ENCODE assay signal across 8 mouse cellular contexts in genomic region chr11:98776843-98777590, GRCm38 (mm10). TPM values are rescaled to one million over a fixed set of nuclear protein-coding genes. Genes with fewer than 3 reads are reported as not detected.
DNase-seq lines count a peak whose midpoint lies in the region; ATAC-seq and TF ChIP-seq lines count a peak whose summit lies in the region.

No protein-coding gene starts in this region.

- peaks cover 61% of the 10 kb centered on the region for H3K4me1 ChIP-seq in forebrain, embryonic 12.5 days
- H3K4me1 ChIP-seq in limb, embryonic 13.5 days: peaks cover 61% of the 10 kb centered on the region
- peaks cover 39% of the 10 kb centered on the region for H3K4me1 ChIP-seq in midbrain, embryonic 16.5 days (ENCODE audit: control insufficient read depth, insufficient read depth, low read length)

- no peak overlapping the region for H3K9ac ChIP-seq in forebrain, embryonic 12.5 days
- H3K9ac ChIP-seq in limb, embryonic 13.5 days: peak overlapping the region; percentile 45
- no peak overlapping the region for H3K9ac ChIP-seq in midbrain, embryonic 16.5 days (ENCODE audit: low read depth, low read length)

- peak overlapping the region; percentile 6; the same call in 1 of the 2 replicates for H3K4me3 ChIP-seq in layer of hippocampus, adult 2 months
- no peak overlapping the region for H3K4me3 ChIP-seq in forebrain, embryonic 12.5 days (replicated peaks)
- H3K4me3 ChIP-seq in limb, embryonic 13.5 days: peak overlapping the region; percentile 14; the same call in 1 of the 2 replicates
- no peak overlapping the region for H3K4me3 ChIP-seq in midbrain, embryonic 16.5 days (ENCODE audit: low read depth, low read length)

- no peak for TF ChIP-seq CTCF in layer of hippocampus, adult 2 months (conservative IDR thresholded peaks at IDR 0.05)

- 3% methylated on average over 9 of the region's 9 CpGs for WGBS in forebrain, embryonic 12.5 days
- 7% methylated on average over 9 of the region's 9 CpGs for WGBS in limb, embryonic 13.5 days
- 7% methylated on average over 9 of the region's 9 CpGs for WGBS in midbrain, embryonic 16.5 days

- no peaks in the 10 kb centered on the region for H3K36me3 ChIP-seq in forebrain, embryonic 12.5 days (replicated peaks)
- H3K36me3 ChIP-seq in limb, embryonic 13.5 days: no peaks in the 10 kb centered on the region
- no peaks in the 10 kb centered on the region for H3K36me3 ChIP-seq in midbrain, embryonic 16.5 days (ENCODE audit: control insufficient read depth, insufficient read depth, low read length)

- no peaks in the 10 kb centered on the region for H3K9me3 ChIP-seq in forebrain, embryonic 12.5 days
- H3K9me3 ChIP-seq in limb, embryonic 13.5 days: no peaks in the 10 kb centered on the region
- no peaks in the 10 kb centered on the region for H3K9me3 ChIP-seq in midbrain, embryonic 16.5 days (replicated peaks; ENCODE audit: control insufficient read depth, low read length, poor library complexity, severe bottlenecking)

- H3K4me2 ChIP-seq in forebrain, embryonic 12.5 days: peak overlapping the region; percentile 21
- H3K4me2 ChIP-seq in limb, embryonic 13.5 days (replicated peaks): peak overlapping the region; percentile 74
- no peak overlapping the region for H3K4me2 ChIP-seq in midbrain, embryonic 16.5 days (ENCODE audit: low read length)

- DNase-seq in layer of hippocampus, adult 2 months (ENCODE audit: low spot score in 2 of 2): no peak
- no peak for DNase-seq in layer of hippocampus, postnatal 14 days (ENCODE audit: low spot score in 2 of 2)
- DNase-seq in heart, postnatal 4 days: peak; percentile 68
- no peak for DNase-seq in left cerebral cortex, adult 8-10 months (ENCODE audit: low spot score in 2 of 2)

- no peak for ATAC-seq in forebrain, embryonic 12.5 days (ENCODE audit: low FRiP score)
- no peak for ATAC-seq in limb, embryonic 13.5 days (ENCODE audit: low FRiP score, low read depth)
- ATAC-seq in midbrain, embryonic 16.5 days: no peak
- ATAC-seq in megakaryocyte progenitor cell, adult 5-6 weeks (replicated peaks; ENCODE audit: poor library complexity): no peak

- peak overlapping the region; percentile 99 for H3K27ac ChIP-seq in layer of hippocampus, adult 2 months
- H3K27ac ChIP-seq in forebrain, embryonic 12.5 days: peak overlapping the region; percentile 80
- H3K27ac ChIP-seq in limb, embryonic 13.5 days: peak overlapping the region; percentile 90
- peak overlapping the region; percentile 45 for H3K27ac ChIP-seq in midbrain, embryonic 16.5 days (ENCODE audit: low read length)

- H3K27me3 ChIP-seq in forebrain, embryonic 12.5 days: 0 out of 2 replicates have a peak, but pooled peaks cover 3% of the 10 kb centered on the region
- H3K27me3 ChIP-seq in limb, embryonic 13.5 days: no peaks in the 10 kb centered on the region
- H3K27me3 ChIP-seq in midbrain, embryonic 16.5 days (ENCODE audit: control insufficient read depth, insufficient read depth, low read depth, low read length): no peaks in the 10 kb centered on the region

RNA-seq across cellular contexts. Expression of gene Nr1d1, which starts 1.9 kb away (rescaled TPM):
- total RNA-seq in layer of hippocampus, adult 2 months (2021): 10 to 100 TPM; 93.2 to 94.0 TPM
- total RNA-seq in layer of hippocampus, postnatal 14 days (2021): 10 to 100 TPM; 53.3 to 65.3 TPM
- polyA plus RNA-seq in forebrain, embryonic 12.5 days (2016; fragmentation: Nextera tagmentation; extraction: Ambion mirVana): 2.1 and 2.2 TPM in 2 replicates
- total RNA-seq in heart, postnatal 4 days (2021): 10 to 100 TPM; 26.3 to 27.6 TPM
- 0.93 and 1.1 TPM in 2 replicates for polyA plus RNA-seq in limb, embryonic 13.5 days (2015; fragmentation: Nextera tagmentation; extraction: Ambion mirVana)
- 3.5 and 5.2 TPM in 2 replicates for polyA plus RNA-seq in midbrain, embryonic 16.5 days (2015; fragmentation: Nextera tagmentation; extraction: Ambion mirVana)
- total RNA-seq in left cerebral cortex, adult 8-10 months (2022): 100 to 1,000 TPM; 137 to 177 (median 145) TPM
- 3.3 and 3.5 TPM in 2 replicates for total RNA-seq in megakaryocyte progenitor cell, adult 5-6 weeks (2015)
- total RNA-seq in megakaryocyte progenitor cell, adult 5-6 weeks (2017): 0.47 and 0.87 TPM in 2 replicates

RNA-seq across cellular contexts. Expression of gene Msl1, which starts 18.3 kb away (rescaled TPM):
- 100 to 1,000 TPM; 168 to 178 TPM for total RNA-seq in layer of hippocampus, adult 2 months (2021)
- total RNA-seq in layer of hippocampus, postnatal 14 days (2021): 100 to 1,000 TPM; 149 to 161 TPM
- 39.3 and 39.9 TPM in 2 replicates for polyA plus RNA-seq in forebrain, embryonic 12.5 days (2016; fragmentation: Nextera tagmentation; extraction: Ambion mirVana)
- total RNA-seq in heart, postnatal 4 days (2021): 10 to 100 TPM; 67.8 to 71.5 TPM
- polyA plus RNA-seq in limb, embryonic 13.5 days (2015; fragmentation: Nextera tagmentation; extraction: Ambion mirVana): 28.9 and 29.2 TPM in 2 replicates
- polyA plus RNA-seq in midbrain, embryonic 16.5 days (2015; fragmentation: Nextera tagmentation; extraction: Ambion mirVana): 29.2 and 33.2 TPM in 2 replicates
- 100 to 1,000 TPM; 167 to 198 (median 186) TPM for total RNA-seq in left cerebral cortex, adult 8-10 months (2022)
- 60.8 and 62.0 TPM in 2 replicates for total RNA-seq in megakaryocyte progenitor cell, adult 5-6 weeks (2015)
- 76.3 and 99.9 TPM in 2 replicates for total RNA-seq in megakaryocyte progenitor cell, adult 5-6 weeks (2017)

RNA-seq across cellular contexts. Expression of gene Casc3, which starts 27.7 kb away (rescaled TPM):
- total RNA-seq in layer of hippocampus, adult 2 months (2021): 10 to 100 TPM; 61.0 to 62.1 TPM
- 10 to 100 TPM; 56.7 to 59.7 TPM for total RNA-seq in layer of hippocampus, postnatal 14 days (2021)
- 63.2 and 67.4 TPM in 2 replicates for polyA plus RNA-seq in forebrain, embryonic 12.5 days (2016; fragmentation: Nextera tagmentation; extraction: Ambion mirVana)
- 10 to 100 TPM; 26.9 to 28.4 TPM for total RNA-seq in heart, postnatal 4 days (2021)
- polyA plus RNA-seq in limb, embryonic 13.5 days (2015; fragmentation: Nextera tagmentation; extraction: Ambion mirVana): 39.5 and 40.0 TPM in 2 replicates
- 47.0 and 51.7 TPM in 2 replicates for polyA plus RNA-seq in midbrain, embryonic 16.5 days (2015; fragmentation: Nextera tagmentation; extraction: Ambion mirVana)
- total RNA-seq in left cerebral cortex, adult 8-10 months (2022): 10 to 100 TPM; 53.6 to 57.8 (median 54.1) TPM
- total RNA-seq in megakaryocyte progenitor cell, adult 5-6 weeks (2015): 38.3 and 39.0 TPM in 2 replicates
- total RNA-seq in megakaryocyte progenitor cell, adult 5-6 weeks (2017): 18.3 and 31.7 TPM in 2 replicates

RNA-seq across cellular contexts. Expression of gene Thra, which starts 36.6 kb away (rescaled TPM):
- total RNA-seq in layer of hippocampus, adult 2 months (2021): 1,000 to 10,000 TPM in 1 of 2 experiments, 100 to 1,000 TPM in 1; 996 to 1,082 TPM
- 1,000 to 10,000 TPM; 1,264 to 1,291 TPM for total RNA-seq in layer of hippocampus, postnatal 14 days (2021)
- polyA plus RNA-seq in forebrain, embryonic 12.5 days (2016; fragmentation: Nextera tagmentation; extraction: Ambion mirVana): 53.4 and 59.8 TPM in 2 replicates
- 100 to 1,000 TPM; 171 to 183 TPM for total RNA-seq in heart, postnatal 4 days (2021)
- polyA plus RNA-seq in limb, embryonic 13.5 days (2015; fragmentation: Nextera tagmentation; extraction: Ambion mirVana): 34.1 and 34.3 TPM in 2 replicates
- polyA plus RNA-seq in midbrain, embryonic 16.5 days (2015; fragmentation: Nextera tagmentation; extraction: Ambion mirVana): 139 and 149 TPM in 2 replicates
- total RNA-seq in left cerebral cortex, adult 8-10 months (2022): 100 to 1,000 TPM; 713 to 794 (median 760) TPM
- total RNA-seq in megakaryocyte progenitor cell, adult 5-6 weeks (2015): 34.2 and 34.6 TPM in 2 replicates
- total RNA-seq in megakaryocyte progenitor cell, adult 5-6 weeks (2017): 21.8 and 25.3 TPM in 2 replicates

RNA-seq across cellular contexts. Expression of gene Med24, which starts 47.8 kb away (rescaled TPM):
- 100 to 1,000 TPM; 146 to 148 TPM for total RNA-seq in layer of hippocampus, adult 2 months (2021)
- total RNA-seq in layer of hippocampus, postnatal 14 days (2021): 100 to 1,000 TPM; 109 to 110 TPM
- polyA plus RNA-seq in forebrain, embryonic 12.5 days (2016; fragmentation: Nextera tagmentation; extraction: Ambion mirVana): 88.1 and 95.0 TPM in 2 replicates
- total RNA-seq in heart, postnatal 4 days (2021): 10 to 100 TPM; 51.7 to 52.3 TPM
- polyA plus RNA-seq in limb, embryonic 13.5 days (2015; fragmentation: Nextera tagmentation; extraction: Ambion mirVana): 56.0 and 61.0 TPM in 2 replicates
- polyA plus RNA-seq in midbrain, embryonic 16.5 days (2015; fragmentation: Nextera tagmentation; extraction: Ambion mirVana): 75.1 and 77.5 TPM in 2 replicates
- total RNA-seq in left cerebral cortex, adult 8-10 months (2022): 100 to 1,000 TPM; 109 to 128 (median 117) TPM
- 28.7 and 30.9 TPM in 2 replicates for total RNA-seq in megakaryocyte progenitor cell, adult 5-6 weeks (2015)
- total RNA-seq in megakaryocyte progenitor cell, adult 5-6 weeks (2017): 36.2 and 46.3 TPM in 2 replicates

Comparison
In these comparisons a context has a peak if more than half of its experiments do, and no peak if none do; other contexts are left out.
1. H3K27ac ChIP-seq: peak in every context shown above with its lines; median percentile 99 in layer of hippocampus, adult 2 months; 90 in limb, embryonic 13.5 days; 80 in forebrain, embryonic 12.5 days; 45 in midbrain, embryonic 16.5 days.
2. H3K4me3 ChIP-seq: peak in layer of hippocampus, adult 2 months (single experiment) and limb, embryonic 13.5 days (single experiment); none in forebrain, embryonic 12.5 days (single experiment) and midbrain, embryonic 16.5 days (single experiment).
3. RNA of gene Nr1d1, which starts 1.9 kb away (total RNA-seq): 137 to 177 TPM in left cerebral cortex, adult 8-10 months, 93.2 to 94.0 TPM in layer of hippocampus, adult 2 months, 53.3 to 65.3 TPM in layer of hippocampus, postnatal 14 days and 26.3 to 27.6 TPM in heart, postnatal 4 days; 0.47 to 3.5 TPM in megakaryocyte progenitor cell, adult 5-6 weeks; every median in the first group is over 4 times any median in the second.